Mouse (Mus musculus) cortical plate, adult 2 months (tissue): Measurements from ENCODE around the gene Lrrc72.

Source experiments
- CTCF ChIP-seq: fragments of 200-500 bp; IDR thresholded peaks from 2 replicates; pipeline ENCODE4 v1.5.1; 2011; ENCODE audit warnings: mild to moderate bottlenecking, control low read depth, low read length; ENCODE audit not compliant: insufficient read depth; ENCODE audit errors: extremely low read depth
- POLR2A ChIP-seq: fragments of 200-500 bp; IDR thresholded peaks from 2 replicates; pipeline ENCODE4 v1.6.1; 2011; ENCODE audit warnings: mild to moderate bottlenecking, low read length, control low read depth; ENCODE audit not compliant: insufficient read depth; ENCODE audit errors: extremely low read depth

DNA sequence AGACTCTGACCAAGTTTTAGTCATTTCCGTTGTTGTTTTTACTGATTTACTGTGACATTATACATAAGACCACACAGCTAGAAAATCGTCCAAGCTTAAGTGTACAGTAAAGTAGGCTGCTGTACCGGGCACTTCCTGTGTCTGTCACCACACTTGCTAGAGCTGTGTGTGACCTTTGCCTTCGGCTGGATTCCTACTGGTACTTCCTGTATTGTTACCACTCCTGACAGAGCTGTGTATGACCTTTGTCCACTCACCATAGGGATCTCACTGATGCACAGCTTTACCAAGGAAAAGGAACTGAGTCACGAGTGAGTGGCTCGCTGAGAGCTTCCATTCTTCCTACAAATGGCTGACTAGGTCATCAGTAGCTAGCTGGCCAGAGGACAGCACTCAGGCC is 66.1 kb downstream of the Lrrc72 start:
- TF ChIP-seq CTCF, result no peak
- no peak for TF ChIP-seq POLR2A
